Mouse (Mus musculus): ENCODE results near the gene 1810010D01Rik.

DNA sequence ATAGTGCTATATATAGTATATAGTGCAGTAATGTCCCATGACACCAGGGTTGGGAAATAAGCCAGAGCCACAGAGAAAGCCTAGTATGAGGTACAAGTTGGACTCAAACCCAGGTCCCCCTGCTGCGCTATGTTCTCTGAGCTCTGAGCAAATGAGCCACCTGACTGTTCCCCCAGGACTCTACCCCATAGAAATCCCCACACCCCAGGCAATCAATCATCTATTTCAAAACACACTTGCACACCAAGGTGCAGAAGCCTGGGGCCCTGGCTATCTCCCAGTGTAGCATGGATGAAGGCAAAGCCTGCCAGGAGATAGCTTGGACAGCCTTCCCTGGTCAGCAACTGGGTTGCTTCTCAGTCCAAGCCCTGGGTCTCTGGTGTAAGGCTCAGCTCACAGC, 48.2 kb upstream of the 1810010D01Rik start:
- TF ChIP-seq CTCF (IDR thresholded peaks at IDR 0.05; ENCODE audit: low read depth, low read length) (no peak), POLR2A (IDR thresholded peaks at IDR 0.05; ENCODE audit: borderline replicate concordance, low read depth, low read length) (no peak)

All from bone marrow macrophage, adult 2 months (primary cell).